Mouse (Mus musculus) kidney, embryonic 14.5 days (tissue): ENCODE measurements around the gene Topaz1. TPM values are rescaled to one million over a fixed set of nuclear protein-coding genes. Genes with fewer than 3 reads are reported as not detected.

Experiments used
- ATAC-seq: fragments of 200-750 bp; cut with Nextera tagmentation; 2 replicates; pipeline ENCODE4 v1.8.0; 2017; ENCODE audit warnings: moderate number of reproducible peaks, mild to moderate bottlenecking, moderate TSS enrichment, moderate library complexity; ENCODE audit not compliant: low FRiP score, low TSS enrichment
- H3K27ac ChIP-seq: fragments of 300-500 bp; sonication (generic); 2 replicates; pipeline ENCODE4 v1.5.1; 2014; ENCODE audit warnings: low read depth, mild to moderate bottlenecking, low read length, moderate library complexity, mixed read lengths
- H3K27me3 ChIP-seq: fragments of 300-500 bp; sonication (generic); 2 replicates; pipeline ENCODE4 v1.6.1; 2014; ENCODE audit warnings: mild to moderate bottlenecking, low read length; ENCODE audit not compliant: control insufficient read depth, insufficient read depth
- H3K36me3 ChIP-seq: fragments of 300-500 bp; sonication (generic); 2 replicates; pipeline ENCODE4 v1.6.1; 2014; ENCODE audit warnings: low read length, mixed read lengths; ENCODE audit not compliant: control insufficient read depth, insufficient read depth
- H3K4me1 ChIP-seq: fragments of 300-500 bp; sonication (generic); 2 replicates; pipeline ENCODE4 v1.6.1; 2014; ENCODE audit warnings: low read length, mixed read lengths; ENCODE audit not compliant: control insufficient read depth, insufficient read depth
- H3K4me2 ChIP-seq: fragments of 300-500 bp; sonication (generic); replicated peaks from 2 replicates; pipeline ENCODE4 v1.6.1; 2014; ENCODE audit warnings: low read depth, mild to moderate bottlenecking, low read length
- H3K4me3 ChIP-seq: fragments of 300-500 bp; sonication (generic); 2 replicates; pipeline ENCODE4 v1.5.1; 2014; ENCODE audit warnings: mild to moderate bottlenecking, low read length
- H3K9ac ChIP-seq: fragments of 300-500 bp; sonication (generic); 2 replicates; pipeline ENCODE4 v1.6.1; 2014; ENCODE audit warnings: low read depth, mild to moderate bottlenecking, low read length, moderate library complexity
- H3K9me3 ChIP-seq: fragments of 300-500 bp; sonication (generic); 2 replicates; pipeline ENCODE4 v1.6.1; 2016; ENCODE audit warnings: low read length; ENCODE audit not compliant: control insufficient read depth
- WGBS: fragments of 180-500 bp; shearing (Covaris S2); extraction: QIAGEN DNeasy Blood & Tissue Kit; methylation state at CpG from one replicate; pipeline ENCODE4 v1.1.7; 2014; 5-methylcytosine and 5-hydroxymethylcytosine counted together
- polyA plus RNA-seq: library from polyadenylated mRNA; unstranded; fragments of >200 nt; fragmentation: Nextera tagmentation; extraction: Ambion mirVana; gene quantifications from 2 replicates; pipeline ENCODE4 v1.2.1, GENCODE M21; 2014

Gene Topaz1
- not detected in 2 replicates for polyA plus RNA-seq

DNA sequence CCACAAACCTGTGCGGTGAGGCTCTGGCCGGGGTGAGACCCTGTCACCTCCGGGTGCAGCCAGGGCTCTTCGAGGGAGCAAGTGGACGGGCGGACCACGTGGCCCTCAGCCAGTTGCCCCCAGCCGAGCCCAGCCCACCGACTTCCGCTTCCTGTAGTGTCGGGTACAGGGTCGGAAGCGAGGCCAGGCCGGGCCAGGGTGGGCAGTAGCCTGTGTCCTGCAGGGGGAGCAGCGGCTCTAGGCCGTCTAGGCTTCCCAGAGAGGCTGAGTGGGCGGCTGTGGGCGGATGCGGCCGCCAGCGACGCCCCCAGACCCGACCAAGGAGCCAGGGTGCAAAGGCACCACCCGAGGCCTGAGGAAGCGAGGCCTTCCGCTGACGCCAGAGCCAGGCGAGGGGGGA lies at the start of gene Topaz1:
Gene Topaz1, plus strand, starts transcription at position 287 of the 400 bp plus-strand sequence.
- H3K27ac ChIP-seq, result no peak within 1 kb of the TSS
- no peak within 1 kb of the TSS for H3K4me3 ChIP-seq
- no peaks in the 10 kb centered on the region for H3K9me3 ChIP-seq
- ATAC-seq, result no peak
- no peak within 1 kb of the TSS for H3K9ac ChIP-seq
- H3K4me2 ChIP-seq, result no peak within 1 kb of the TSS
- no peaks in the 10 kb centered on the region for H3K4me1 ChIP-seq
- whole genome bisulfite sequencing, result 74% methylated on average over 28 of the region's 28 CpGs
- H3K36me3 ChIP-seq, result no peaks in the 10 kb centered on the region
- H3K27me3 ChIP-seq, result no peaks in the 10 kb centered on the region

DNA sequence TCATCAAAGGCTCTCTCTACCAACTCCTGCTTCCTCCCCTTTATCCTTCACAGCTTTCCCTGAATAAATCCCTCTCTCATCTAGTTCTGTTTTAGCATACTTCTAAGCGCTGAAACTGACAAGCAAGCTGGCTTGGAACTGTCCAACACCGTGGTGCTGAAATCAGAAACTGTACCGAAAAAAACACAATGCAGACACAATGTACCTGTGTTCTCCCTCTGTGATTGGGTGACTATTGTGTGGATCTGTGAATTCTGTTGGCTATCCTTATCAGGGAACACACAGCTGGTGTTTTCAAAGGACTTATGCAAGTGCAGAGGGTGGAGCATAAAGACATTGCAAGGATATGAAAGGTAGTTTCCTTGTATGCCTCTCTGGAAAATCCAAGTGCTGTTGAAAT lies 45.3 kb upstream of the Topaz1 start:
- ATAC-seq, result no peak
- H3K27ac ChIP-seq, result no peak overlapping the region
- no peak overlapping the region for H3K4me2 ChIP-seq
- no peaks in the 10 kb centered on the region for H3K9me3 ChIP-seq
- H3K4me1 ChIP-seq, result no peaks in the 10 kb centered on the region
- H3K9ac ChIP-seq, result no peak overlapping the region
- H3K36me3 ChIP-seq, result no peaks in the 10 kb centered on the region
- 3% methylated on average over 3 of the region's 3 CpGs for WGBS
- no peaks in the 10 kb centered on the region for H3K27me3 ChIP-seq
- H3K4me3 ChIP-seq, result no peak overlapping the region

DNA sequence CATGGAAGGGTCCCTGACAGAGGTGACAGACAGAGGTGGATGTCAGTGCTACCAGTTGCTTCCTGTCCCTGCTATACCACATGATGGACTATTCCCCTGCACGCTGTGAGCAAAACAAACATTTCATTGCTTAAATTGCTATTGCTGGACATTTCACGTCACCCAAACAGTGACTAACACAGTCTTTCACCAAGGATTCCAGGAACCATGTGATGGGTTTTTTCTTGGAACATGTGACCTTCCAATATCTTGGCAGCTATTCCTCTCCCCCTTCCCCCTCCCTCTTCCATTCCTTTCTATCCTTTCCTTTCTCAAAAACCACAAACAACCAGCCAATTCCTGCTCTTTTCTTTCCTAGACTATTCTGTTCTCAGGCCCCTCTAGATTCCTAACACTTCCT lies 33.3 kb upstream of the Topaz1 start:
- ATAC-seq, result no peak
- H3K4me2 ChIP-seq, result no peak overlapping the region
- H3K36me3 ChIP-seq, result no peaks in the 10 kb centered on the region
- H3K9me3 ChIP-seq, result no peaks in the 10 kb centered on the region
- H3K27ac ChIP-seq, result no peak overlapping the region
- H3K27me3 ChIP-seq, result no peaks in the 10 kb centered on the region
- no peak overlapping the region for H3K4me3 ChIP-seq
- H3K9ac ChIP-seq, result no peak overlapping the region
- 53% methylated on average over 2 of the region's 2 CpGs for WGBS
- no peaks in the 10 kb centered on the region for H3K4me1 ChIP-seq

DNA sequence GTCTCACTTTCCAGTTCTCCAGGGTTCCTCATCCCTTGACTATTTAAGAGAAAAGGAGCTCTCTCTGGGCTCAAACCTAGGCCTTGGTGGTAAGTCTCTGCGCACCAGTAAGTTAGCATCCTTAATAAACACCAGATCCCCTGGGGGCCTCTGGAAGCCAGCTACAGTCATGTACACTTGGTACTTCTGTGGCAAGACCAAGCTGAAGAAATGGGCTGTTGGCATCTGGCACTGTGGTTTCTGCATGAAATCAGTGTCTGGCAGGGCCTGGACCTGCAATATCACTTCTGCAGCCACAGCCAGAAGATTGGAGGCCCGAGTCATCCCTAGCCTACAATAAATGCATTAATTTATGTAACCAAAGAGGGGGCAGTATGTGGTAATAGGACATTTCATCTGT lies 32.1 kb upstream of the Topaz1 start:
- Histone ChIP-seq H3K27ac (no peak overlapping the region), H3K36me3 (no peaks in the 10 kb centered on the region), H3K4me2 (no peak overlapping the region), H3K9me3 (no peaks in the 10 kb centered on the region), H3K9ac (no peak overlapping the region), H3K4me3 (no peak overlapping the region), H3K4me1 (no peaks in the 10 kb centered on the region), H3K27me3 (no peaks in the 10 kb centered on the region)
- 92% methylated on average over 2 of the region's 2 CpGs for WGBS
- ATAC-seq, result no peak

DNA sequence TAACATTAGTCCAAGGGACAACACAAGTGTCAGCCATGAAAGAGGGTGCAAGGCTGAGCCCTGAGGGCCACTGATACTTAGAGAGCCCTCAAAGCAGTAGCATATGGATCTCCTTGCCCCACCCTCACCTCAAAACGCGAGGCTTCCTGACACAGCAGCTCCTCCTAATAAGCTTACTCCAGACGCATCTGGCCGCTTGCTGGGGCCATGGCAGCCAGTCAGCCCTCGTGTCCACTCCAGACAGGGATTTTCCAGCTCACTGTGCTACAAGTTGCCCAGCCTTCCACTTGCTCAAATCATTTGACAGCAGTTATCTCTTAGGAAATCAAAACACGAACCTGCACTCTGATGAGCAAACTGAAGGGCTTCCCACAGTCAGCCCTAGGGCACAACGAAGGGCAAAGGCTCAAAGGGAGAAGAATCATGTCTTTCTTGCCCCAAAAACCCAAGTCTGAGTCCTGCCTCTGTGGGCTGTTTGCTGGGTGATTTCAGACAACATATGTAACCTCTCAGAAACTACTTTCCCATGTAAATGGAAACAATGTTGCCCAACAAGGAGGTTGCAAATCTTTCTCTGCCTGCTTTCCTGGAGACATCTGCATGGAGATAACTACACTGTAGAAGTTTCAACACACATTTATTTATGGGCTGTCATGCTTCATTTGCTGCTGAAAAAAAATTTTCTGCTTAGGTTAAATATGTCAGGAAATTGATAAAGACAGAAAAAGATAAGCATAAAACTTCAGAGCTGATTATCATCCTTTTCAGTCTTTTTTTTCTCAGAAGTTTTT lies 30.8 kb upstream of the Topaz1 start:
- ATAC-seq, result no peak
- Histone ChIP-seq H3K4me3 (no peak overlapping the region), H3K9me3 (no peaks in the 10 kb centered on the region), H3K4me2 (no peak overlapping the region), H3K4me1 (no peaks in the 10 kb centered on the region), H3K27me3 (no peaks in the 10 kb centered on the region), H3K27ac (no peak overlapping the region), H3K36me3 (no peaks in the 10 kb centered on the region), H3K9ac (no peak overlapping the region)
- WGBS, result 29% methylated on average over 7 of the region's 7 CpGs

DNA sequence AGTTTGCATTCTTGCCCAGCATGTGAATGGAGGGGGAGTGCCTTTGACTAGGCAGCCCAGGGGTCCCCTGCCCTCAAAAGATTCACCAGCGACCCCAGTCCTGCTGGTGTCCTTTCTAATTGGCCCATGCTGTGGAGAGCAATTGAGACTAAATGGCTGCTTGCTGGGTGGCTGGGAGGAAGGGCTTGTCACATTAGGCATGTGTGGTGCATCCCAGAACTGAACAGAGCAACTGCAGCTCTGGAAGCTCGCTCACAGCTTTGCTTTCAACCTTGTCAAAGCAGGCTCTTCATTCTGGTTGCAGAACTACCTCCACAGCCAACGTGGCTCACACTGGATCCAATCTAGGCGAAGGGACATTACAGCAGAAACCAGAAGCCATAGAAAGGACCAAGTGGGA lies 24.9 kb upstream of the Topaz1 start:
- 25% methylated on average over 4 of the region's 4 CpGs for WGBS
- no peak overlapping the region for H3K27ac ChIP-seq
- no peaks in the 10 kb centered on the region for H3K9me3 ChIP-seq
- H3K4me2 ChIP-seq, result no peak overlapping the region
- H3K4me3 ChIP-seq, result no peak overlapping the region
- no peak overlapping the region for H3K9ac ChIP-seq
- H3K36me3 ChIP-seq, result no peaks in the 10 kb centered on the region
- no peak for ATAC-seq
- H3K27me3 ChIP-seq, result no peaks in the 10 kb centered on the region
- no peaks in the 10 kb centered on the region for H3K4me1 ChIP-seq

DNA sequence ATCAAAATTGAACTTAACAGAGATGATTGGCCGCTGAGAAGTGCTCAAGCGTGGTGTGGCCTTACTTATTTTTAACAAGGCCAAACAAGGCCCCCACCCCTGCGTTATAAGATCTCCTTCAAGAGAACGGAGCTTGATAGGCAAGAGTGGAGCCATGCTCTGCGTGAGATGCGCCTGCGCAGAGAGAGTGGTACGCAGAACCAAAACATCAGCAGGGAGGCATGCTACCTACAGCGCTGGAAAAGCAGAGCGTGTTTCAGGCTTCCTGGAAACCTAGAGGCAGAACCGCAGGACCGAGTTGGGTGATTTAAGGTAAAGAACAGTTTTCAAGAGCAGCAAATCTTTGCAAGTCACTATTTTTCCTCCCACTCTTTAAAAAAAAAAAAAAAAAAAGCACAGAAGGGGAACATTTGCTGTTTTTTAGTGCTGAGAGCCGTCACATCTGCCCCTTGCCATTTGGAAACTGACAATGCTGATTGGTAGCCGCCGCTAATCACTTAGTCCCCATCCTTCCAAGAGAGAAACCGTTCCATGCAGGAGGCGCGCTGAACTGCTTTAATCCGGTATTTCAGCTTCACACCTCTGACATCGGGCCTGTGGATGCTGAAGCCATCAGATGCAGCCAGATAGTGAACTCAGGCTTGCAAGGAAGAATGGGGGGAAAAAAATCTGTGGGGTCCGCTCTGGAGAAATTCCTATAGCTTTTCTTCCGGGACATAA lies 21.9 kb upstream of the Topaz1 start:
- Histone ChIP-seq H3K9me3 (no peaks in the 10 kb centered on the region), H3K27me3 (0 out of 2 replicates have a peak, but pooled peaks cover 2% of the 10 kb centered on the region), H3K27ac (no peak overlapping the region), H3K4me2 (no peak overlapping the region), H3K4me1 (no peaks in the 10 kb centered on the region), H3K4me3 (no peak overlapping the region), H3K36me3 (no peaks in the 10 kb centered on the region), H3K9ac (no peak overlapping the region)
- no peak for ATAC-seq
- 25% methylated on average over 22 of the region's 22 CpGs for WGBS

DNA sequence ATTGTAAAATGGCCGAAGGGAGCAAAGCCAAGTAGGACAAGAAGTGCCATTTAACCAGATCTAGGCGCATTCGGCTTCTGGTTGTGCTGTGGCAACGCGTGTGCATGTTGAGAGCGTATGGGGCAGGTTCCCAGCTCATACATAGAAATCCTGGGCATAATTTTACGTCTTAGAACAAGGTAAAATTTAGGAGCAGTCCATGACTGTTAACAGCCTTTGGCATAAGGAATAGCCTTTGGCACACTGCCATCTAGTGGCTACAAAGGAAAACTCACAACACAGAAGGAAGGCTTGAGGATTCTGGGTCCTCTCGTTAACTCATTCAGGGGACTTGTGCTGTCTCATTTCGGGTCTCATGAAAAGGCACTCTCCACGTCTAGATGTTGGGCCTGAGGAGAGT lies 17.6 kb upstream of the Topaz1 start:
- no peak overlapping the region for H3K27ac ChIP-seq
- peak; percentile 32; the same call in 1 of the 2 replicates for ATAC-seq
- 20% methylated on average over 10 of the region's 10 CpGs for WGBS

More for the DNA sequence above, 17.6 kb upstream of the Topaz1 start:
- H3K4me1 ChIP-seq, result no peaks in the 10 kb centered on the region
- H3K36me3 ChIP-seq, result no peaks in the 10 kb centered on the region
- no peak overlapping the region for H3K9ac ChIP-seq
- no peak overlapping the region for H3K4me2 ChIP-seq
- H3K27me3 ChIP-seq, result 0 out of 2 replicates have a peak, but pooled peaks cover 3% of the 10 kb centered on the region
- H3K4me3 ChIP-seq, result no peak overlapping the region
- H3K9me3 ChIP-seq, result no peaks in the 10 kb centered on the region
